Mouse (Mus musculus): Measurements from ENCODE around the gene Gstk1. TPM values are rescaled to one million over a fixed set of nuclear protein-coding genes. Genes with fewer than 3 reads are reported as not detected.

The Gstk1 gene
- total RNA-seq, 2 experiments from 2014 or later = 7.1 to 8.5 TPM

DNA sequence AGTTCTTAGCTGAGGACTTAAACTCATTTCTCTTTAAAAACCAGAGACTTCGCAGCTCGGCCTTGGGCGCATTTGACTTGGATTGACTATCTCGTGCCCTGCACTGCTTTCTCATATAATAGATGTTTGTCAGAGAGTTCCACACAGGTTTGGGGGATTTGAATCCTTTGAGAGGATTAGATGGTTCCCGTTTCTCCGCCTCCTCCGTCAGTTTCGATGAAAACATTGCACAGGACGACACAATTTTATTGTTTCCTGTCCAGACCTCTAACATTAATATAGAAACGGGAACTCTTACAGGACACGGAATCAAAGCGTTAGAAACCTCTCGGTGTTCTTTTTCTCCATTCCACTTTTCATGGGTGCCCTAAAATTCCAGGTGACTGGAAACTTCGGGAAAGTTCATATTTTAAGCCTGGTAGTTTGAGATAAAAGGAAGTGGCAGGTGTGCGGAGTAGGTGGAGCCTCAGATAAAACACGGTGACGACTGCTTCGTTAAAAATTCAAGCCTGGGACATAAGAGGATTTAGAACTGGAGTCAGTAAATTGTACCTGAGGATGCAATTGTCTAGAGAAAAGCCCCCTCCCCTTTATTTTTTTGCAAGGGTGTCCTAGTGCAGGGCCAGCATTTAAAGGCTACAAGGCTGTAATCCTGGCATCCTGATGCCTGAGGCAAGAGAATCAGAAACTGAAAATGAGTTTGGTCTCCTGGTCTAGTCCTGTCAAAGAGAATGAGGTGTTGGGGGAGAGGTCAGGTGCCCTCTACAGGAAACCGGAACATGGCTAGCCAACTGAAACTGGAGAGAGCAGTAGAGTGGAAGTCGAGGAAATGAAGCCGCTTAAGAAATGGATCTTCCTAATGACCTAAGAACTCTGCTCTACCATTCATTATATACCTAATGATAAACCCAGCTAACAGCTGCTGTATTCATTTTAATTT is 19.9 kb downstream of the Gstk1 start:
- DNase-seq (ENCODE audit: low spot score in 2 of 2) = no peak

GRCm38 (mm10) chr6:42270817-42271216 is 25.1 kb downstream of the Gstk1 start:
- no peak for DNase-seq (ENCODE audit: low spot score in 2 of 2)

- DNase-seq (ENCODE audit: low spot score in 2 of 2) = no peak
Observed at GRCm38 (mm10) chr6:42276151-42276550, 30.4 kb downstream of the Gstk1 start.

DNA sequence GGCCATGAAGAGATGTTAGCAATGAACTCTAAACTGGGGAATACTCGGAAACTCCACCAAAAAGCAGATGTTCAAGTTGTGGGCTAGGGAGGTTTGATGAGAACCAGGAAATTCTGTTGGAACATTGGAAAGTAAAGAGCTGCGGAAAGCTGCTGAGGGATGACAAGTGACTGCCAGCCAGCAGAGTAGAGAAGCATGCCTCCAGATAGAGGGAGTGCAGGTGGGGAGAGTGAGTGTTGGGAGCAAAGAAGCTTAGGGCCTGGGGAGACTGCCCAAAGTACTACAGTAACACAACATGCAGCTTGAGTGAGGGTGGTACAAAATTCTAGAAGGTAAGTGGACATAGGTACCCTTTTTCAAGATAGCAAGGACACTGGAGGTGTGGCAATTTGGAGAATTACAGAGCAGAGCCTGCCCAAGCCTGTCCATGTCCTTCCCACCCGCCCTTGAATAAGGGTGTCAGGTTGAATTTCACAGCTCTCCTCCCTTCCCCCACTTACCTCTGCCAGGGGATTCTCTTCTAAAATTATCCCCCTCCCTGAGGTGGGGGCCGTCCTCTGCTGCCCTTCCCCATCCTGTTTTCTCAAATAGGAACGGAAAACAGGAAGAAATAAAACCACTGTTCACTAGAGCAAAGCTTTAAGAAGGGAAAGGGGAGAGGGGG is 37.3 kb downstream of the Gstk1 start:
- no peak for DNase-seq (ENCODE audit: low spot score in 2 of 2)

DNA sequence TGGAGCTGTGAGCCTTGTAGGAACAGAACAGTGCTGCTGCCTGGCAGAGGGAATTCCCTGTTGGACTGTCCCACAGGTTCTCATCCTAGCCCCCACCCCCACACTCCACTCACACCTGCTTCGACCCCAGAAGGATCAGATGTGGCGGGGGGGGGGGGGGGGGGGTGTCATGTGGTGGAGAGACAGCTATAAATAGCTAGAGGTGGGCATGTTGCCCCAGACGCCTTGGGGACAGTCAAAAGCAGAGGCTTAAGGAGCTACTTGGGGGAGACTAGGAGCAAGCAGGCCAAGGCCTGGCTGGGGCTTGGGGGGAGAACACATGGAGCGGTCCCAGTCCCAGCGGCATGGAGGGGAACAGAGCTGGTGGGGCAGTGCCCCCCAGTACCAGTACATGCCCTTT is 40.7 kb downstream of the Gstk1 start, which contains the start of gene Clcn1:
Gene Clcn1 (plus strand): TSS at position 238 of the 400 bp plus-strand sequence.
- no peak for DNase-seq (ENCODE audit: low spot score in 2 of 2)

DNA sequence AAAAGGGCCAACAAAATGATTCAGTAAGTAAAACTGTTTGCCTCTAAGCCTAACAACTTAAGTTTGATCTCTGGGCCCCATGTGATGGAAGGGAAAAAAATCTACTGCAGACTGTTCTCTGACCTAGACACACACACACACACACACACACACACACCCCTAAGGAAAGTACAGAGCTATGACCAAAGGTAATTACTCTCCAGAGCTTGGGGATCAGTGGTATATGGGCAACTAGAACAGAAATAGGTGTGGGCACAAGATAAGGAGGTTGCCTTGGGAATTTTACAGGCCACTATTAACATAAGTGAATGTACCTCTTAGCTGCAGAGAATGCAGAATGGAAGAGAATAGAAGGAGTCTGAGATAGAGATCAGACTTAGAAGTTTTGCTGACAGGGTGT is 41.8 kb downstream of the Gstk1 start:
- DNase-seq (ENCODE audit: low spot score in 2 of 2) = no peak

DNA sequence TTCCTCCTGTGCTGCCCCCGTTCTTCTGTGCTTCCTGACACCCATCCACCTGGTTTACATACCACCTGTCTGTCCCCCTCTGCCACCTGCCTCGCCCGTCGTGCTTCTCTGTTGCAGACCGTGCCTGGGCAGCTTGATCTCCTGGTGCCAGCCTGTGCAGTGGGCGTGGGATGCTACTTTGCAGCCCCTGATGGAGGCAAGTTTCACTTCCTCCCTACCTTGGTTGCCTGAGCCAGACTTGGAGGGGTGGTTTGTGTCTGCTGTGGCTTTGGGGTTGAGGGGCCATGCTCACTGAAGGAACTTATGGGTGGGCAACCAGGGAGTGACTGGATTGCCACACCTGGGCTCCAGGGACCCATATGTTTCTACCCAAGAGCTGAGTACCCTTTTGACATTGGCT is 47.6 kb downstream of the Gstk1 start:
- no peak for DNase-seq (ENCODE audit: low spot score in 2 of 2)

- DNase-seq (ENCODE audit: low spot score in 2 of 2) = no peak
Observed at GRCm38 (mm10) chr6:42295549-42296094, 49.9 kb downstream of the Gstk1 start.

GRCm38 (mm10) chr6:42299362-42299761 is 53.6 kb downstream of the Gstk1 start:
- no peak for DNase-seq (ENCODE audit: low spot score in 2 of 2)

Other genes starting within 250 kb of the Gstk1 start
- gene Sva, start 207.5 kb upstream of the Gstk1 start, total RNA-seq (2021) = not detected
- gene Tas2r139, start 105.0 kb upstream of the Gstk1 start, total RNA-seq (2021) = not detected
- not detected for gene Tas2r144, start 30.6 kb upstream of the Gstk1 start, total RNA-seq (2021)
- not detected for gene Tmem139, start 16.0 kb downstream of the Gstk1 start, total RNA-seq (2021)
- 10 to 100 TPM; 28.0 to 32.2 TPM for gene Casp2, start 19.1 kb downstream of the Gstk1 start, total RNA-seq (2021)
- 1 to 10 TPM; 2.9 to 4.2 TPM for gene Clcn1, start 40.8 kb downstream of the Gstk1 start, total RNA-seq (2021)
- 10 to 100 TPM; 75.7 to 81.3 TPM for gene Fam131b, start 78.7 kb downstream of the Gstk1 start, total RNA-seq (2021)
- 10 to 100 TPM; 54.0 to 56.2 TPM for gene Zyx, start 103.7 kb downstream of the Gstk1 start, total RNA-seq (2021)
- under 1 TPM in 1 of 2 experiments, not detected in 1; 0.39 TPM for gene Epha1, start 127.3 kb downstream of the Gstk1 start, total RNA-seq (2021)
- gene Tas2r143, start 154.3 kb downstream of the Gstk1 start, total RNA-seq (2021) = under 1 TPM in 1 of 2 experiments, not detected in 1; 0.43 TPM
- gene Tas2r135, start 159.5 kb downstream of the Gstk1 start, total RNA-seq (2021) = under 1 TPM in 1 of 2 experiments, not detected in 1; 0.34 TPM
- not detected for gene Tas2r126, start 188.6 kb downstream of the Gstk1 start, total RNA-seq (2021)
- gene Olfr458, start 219.3 kb downstream of the Gstk1 start, total RNA-seq (2021) = not detected
- not detected for gene Olfr457, start 230.4 kb downstream of the Gstk1 start, total RNA-seq (2021)
- not detected for gene Olfr456, start 241.3 kb downstream of the Gstk1 start, total RNA-seq (2021)